Mouse (Mus musculus) intestine, postnatal 0 days (tissue): Measurements from ENCODE around the gene Pik3c2b. TPM values are rescaled to one million over a fixed set of nuclear protein-coding genes. Genes with fewer than 3 reads are reported as not detected.

Experiments
- ATAC-seq: fragments of 200-750 bp; cut with Nextera tagmentation; 2 replicates; pipeline ENCODE4 v1.8.0; 2017; ENCODE audit warnings: mild to moderate bottlenecking, moderate TSS enrichment, moderate library complexity
- H3K27ac ChIP-seq: fragments of 300-500 bp; sonication (generic); 2 replicates; pipeline ENCODE4 v1.5.1; 2014; ENCODE audit warnings: mild to moderate bottlenecking, low read depth, low read length, moderate library complexity
- H3K27me3 ChIP-seq: fragments of 300-500 bp; sonication (generic); replicated peaks from 2 replicates; pipeline ENCODE4 v1.6.1; 2014; ENCODE audit warnings: low read length, mixed read lengths; ENCODE audit not compliant: control insufficient read depth, insufficient read depth
- H3K36me3 ChIP-seq: fragments of 300-500 bp; sonication (generic); 2 replicates; pipeline ENCODE4 v1.6.1; 2014; ENCODE audit warnings: mild to moderate bottlenecking, moderate library complexity; ENCODE audit not compliant: control insufficient read depth, insufficient read depth
- H3K4me1 ChIP-seq: fragments of 300-500 bp; sonication (generic); replicated peaks from 2 replicates; pipeline ENCODE4 v1.6.1; 2014; ENCODE audit warnings: antibody characterized with exemption, low read length, mixed read lengths; ENCODE audit not compliant: control insufficient read depth, insufficient read depth
- H3K4me2 ChIP-seq: fragments of 300-500 bp; sonication (generic); replicated peaks from 2 replicates; pipeline ENCODE4 v1.6.1; 2014; ENCODE audit warnings: low read depth, mild to moderate bottlenecking, moderate library complexity
- H3K4me3 ChIP-seq: fragments of 300-500 bp; sonication (generic); 2 replicates; pipeline ENCODE4 v1.5.1; 2014; ENCODE audit warnings: low read depth, low read length
- H3K9ac ChIP-seq: fragments of 300-500 bp; sonication (generic); 2 replicates; pipeline ENCODE4 v1.6.1; 2014; ENCODE audit warnings: mild to moderate bottlenecking, low read depth, low read length
- H3K9me3 ChIP-seq: fragments of 300-500 bp; sonication (generic); 2 replicates; pipeline ENCODE4 v1.6.1; 2016; ENCODE audit warnings: mixed run types; ENCODE audit not compliant: control insufficient read depth
- CTCF ChIP-seq: sonication (generic); IDR thresholded peaks from 2 replicates; pipeline ENCODE4 v1.5.1; 2016; ENCODE audit warnings: low read depth, mild to moderate bottlenecking, control low read depth, antibody characterized with exemption, moderate library complexity
- WGBS: fragments of 180-500 bp; shearing (Covaris S2); extraction: QIAGEN DNeasy Blood & Tissue Kit; methylation state at CpG from one replicate; pipeline ENCODE4 v1.1.7; 2014; 5-methylcytosine and 5-hydroxymethylcytosine counted together
- polyA plus RNA-seq: library from polyadenylated mRNA; unstranded; fragments of >200 nt; fragmentation: Nextera tagmentation; extraction: Ambion mirVana; gene quantifications from 2 replicates; pipeline ENCODE4 v1.2.1, GENCODE M21; 2015

The Pik3c2b gene
- polyA plus RNA-seq, 1 experiment from 2014 or later = 3.1 TPM

- H3K4me1 ChIP-seq = no peaks in the 10 kb centered on the region
- peaks cover 68% of the 10 kb centered on the region for H3K36me3 ChIP-seq
- H3K9ac ChIP-seq = no peak overlapping the region
- no peak overlapping the region for H3K4me3 ChIP-seq
- no peak for TF ChIP-seq CTCF
- no peaks in the 10 kb centered on the region for H3K27me3 ChIP-seq
- H3K4me2 ChIP-seq = no peak overlapping the region
- no peak overlapping the region for H3K27ac ChIP-seq
- 96% methylated on average over 6 of the region's 6 CpGs for WGBS
- ATAC-seq = no peak
- no peaks in the 10 kb centered on the region for H3K9me3 ChIP-seq
Observed at GRCm38 (mm10) chr1:133103871-133104270, 58.4 kb downstream of the Pik3c2b start.

- no peak for ATAC-seq
- Histone ChIP-seq H3K36me3 (no peaks in the 10 kb centered on the region; the same call in 1 of the 2 replicates), H3K4me2 (no peak overlapping the region), H3K27me3 (no peaks in the 10 kb centered on the region), H3K27ac (no peak overlapping the region), H3K9me3 (no peaks in the 10 kb centered on the region), H3K9ac (no peak overlapping the region), H3K4me1 (no peaks in the 10 kb centered on the region), H3K4me3 (no peak overlapping the region)
- TF ChIP-seq CTCF = peak; percentile 19; the same call in 1 of the 2 replicates
- 93% methylated on average over 4 of the region's 4 CpGs for WGBS
Observed at GRCm38 (mm10) chr1:133116108-133116507, 70.6 kb downstream of the Pik3c2b start.

- ATAC-seq = peak; percentile 70
- Histone ChIP-seq H3K4me1 (no peaks in the 10 kb centered on the region), H3K4me3 (no peak overlapping the region), H3K27ac (peak overlapping the region; percentile 46; the same call in 1 of the 2 replicates), H3K9ac (no peak overlapping the region), H3K36me3 (no peaks in the 10 kb centered on the region; the same call in 1 of the 2 replicates), H3K9me3 (no peaks in the 10 kb centered on the region), H3K27me3 (no peaks in the 10 kb centered on the region), H3K4me2 (no peak overlapping the region)
- WGBS = 80% methylated on average over 5 of the region's 5 CpGs
- TF ChIP-seq CTCF = 0 out of 2 replicates have a peak, but pooled peaks have one; percentile 4
Observed at GRCm38 (mm10) chr1:133118127-133118526, 72.7 kb downstream of the Pik3c2b start.

- Histone ChIP-seq H3K27ac (peak overlapping the region; percentile 46), H3K27me3 (no peaks in the 10 kb centered on the region), H3K4me1 (no peaks in the 10 kb centered on the region), H3K9ac (no peak overlapping the region), H3K4me3 (no peak overlapping the region), H3K4me2 (no peak overlapping the region), H3K36me3 (no peaks in the 10 kb centered on the region; the same call in 1 of the 2 replicates), H3K9me3 (no peaks in the 10 kb centered on the region)
- 42% methylated on average over 3 of the region's 3 CpGs for WGBS
- no peak for TF ChIP-seq CTCF
- peak; percentile 65 for ATAC-seq
Observed at GRCm38 (mm10) chr1:133118844-133119243, 73.4 kb downstream of the Pik3c2b start.

- peak; percentile 23; the same call in 1 of the 2 replicates for TF ChIP-seq CTCF
- no peak for ATAC-seq
- Histone ChIP-seq H3K4me3 (no peak overlapping the region), H3K4me1 (no peaks in the 10 kb centered on the region), H3K9me3 (no peaks in the 10 kb centered on the region), H3K27me3 (no peaks in the 10 kb centered on the region), H3K36me3 (no peaks in the 10 kb centered on the region), H3K9ac (no peak overlapping the region), H3K4me2 (no peak overlapping the region), H3K27ac (no peak overlapping the region)
- WGBS = 40% methylated on average over 7 of the region's 7 CpGs
Observed at GRCm38 (mm10) chr1:133119931-133120712, 74.7 kb downstream of the Pik3c2b start.

- ATAC-seq = no peak
- WGBS = 52% methylated on average over 6 of the region's 6 CpGs
- no peaks in the 10 kb centered on the region for H3K36me3 ChIP-seq
- no peak overlapping the region for H3K27ac ChIP-seq
- no peak overlapping the region for H3K9ac ChIP-seq
- H3K27me3 ChIP-seq = no peaks in the 10 kb centered on the region
- H3K4me2 ChIP-seq = no peak overlapping the region
- TF ChIP-seq CTCF = no peak
- no peaks in the 10 kb centered on the region for H3K9me3 ChIP-seq
- H3K4me3 ChIP-seq = no peak overlapping the region
- no peaks in the 10 kb centered on the region for H3K4me1 ChIP-seq
Observed at GRCm38 (mm10) chr1:133121246-133121645, 75.8 kb downstream of the Pik3c2b start.
